Mouse (Mus musculus) CH12.LX (cell line): Measurements from ENCODE around the gene Atg2b.

Experiments
- CTCF ChIP-seq, 2 experiments: IDR thresholded peaks in 1 of 2; conservative IDR thresholded peaks in 1 of 2; 2 replicates each; pipeline ENCODE4 v1.5.1; 2011 to 2012; ENCODE audit warnings: low read depth in 2 of 2, low read length in 2 of 2, improper control_type of control experiment in 1 of 2, inconsistent platforms in 1 of 2, mild to moderate bottlenecking in 1 of 2, moderate library complexity in 1 of 2
- NRF1 ChIP-seq: IDR thresholded peaks from 2 replicates; pipeline ENCODE4 v1.6.1; 2014; ENCODE audit warnings: low read depth, mild to moderate bottlenecking, inconsistent platforms, low read length, improper control_type of control experiment, moderate library complexity
- TBP ChIP-seq: conservative IDR thresholded peaks from 2 replicates; pipeline ENCODE4 v1.6.1; 2011; ENCODE audit warnings: low read depth, low read length, improper control_type of control experiment
- USF1 ChIP-seq: IDR thresholded peaks from 2 replicates; pipeline ENCODE4 v1.6.1; 2014; ENCODE audit warnings: low read depth, mild to moderate bottlenecking, inconsistent platforms, low read length, improper control_type of control experiment

DNA sequence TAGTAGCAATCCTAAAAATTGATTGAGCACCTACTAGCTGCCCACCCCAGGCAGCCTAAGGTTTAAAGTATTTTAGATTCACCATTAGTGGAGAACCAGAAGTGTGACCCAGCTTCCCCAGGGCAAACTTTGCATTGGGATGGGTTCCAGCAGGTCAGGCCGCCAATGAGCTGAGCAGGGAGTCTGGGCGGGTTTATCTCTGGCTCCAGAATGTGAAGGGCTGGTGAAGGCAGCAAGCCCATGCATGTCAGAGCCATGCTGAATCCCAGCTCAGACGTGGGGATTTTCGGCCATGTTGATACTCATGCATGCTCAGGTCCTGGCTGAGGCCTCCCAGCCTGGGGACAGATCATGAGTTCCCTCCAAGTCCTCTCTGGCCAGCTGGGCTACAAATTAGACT is 110.7 kb downstream of the Atg2b start:
- TF ChIP-seq NRF1 = no peak
- TF ChIP-seq CTCF (conservative IDR thresholded peaks at IDR 0.05 in 1 of 2, IDR thresholded peaks at IDR 0.05 in 1 of 2; ENCODE audit: low read depth in 2 of 2, low read length in 2 of 2) = no peak
- no peak for TF ChIP-seq TBP
- TF ChIP-seq USF1 = no peak
